Mouse (Mus musculus): ENCODE results near the gene Scn10a. TPM values are rescaled to one million over a fixed set of nuclear protein-coding genes. Genes with fewer than 3 reads are reported as not detected.

Scn10a gene
- polyA plus RNA-seq, 1 experiment from 2014 or later, result 0.02 TPM

DNA sequence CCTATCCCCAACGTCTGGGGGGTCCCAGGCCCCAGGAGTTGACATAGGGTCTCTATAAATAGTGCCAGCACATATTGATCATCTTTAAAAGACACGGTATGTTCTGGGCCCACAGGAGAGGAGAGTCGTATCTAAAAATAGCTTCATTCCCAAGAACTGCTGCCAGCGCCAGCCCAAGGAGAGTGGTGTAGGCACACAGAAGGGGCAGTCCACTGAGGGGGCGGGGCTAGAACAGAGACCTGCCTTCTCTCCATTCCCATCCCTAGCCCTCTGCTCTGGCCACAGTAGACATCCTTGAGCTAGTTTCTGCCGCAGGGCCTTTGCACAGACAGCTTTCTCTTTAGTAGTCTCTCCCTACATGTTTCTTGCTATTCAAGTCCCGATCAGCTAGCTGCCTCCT, 144.8 kb downstream of the Scn10a start:
- H3K36me3 ChIP-seq, result no peaks in the 10 kb centered on the region
- H3K9ac ChIP-seq, result no peak overlapping the region
- H3K4me1 ChIP-seq (replicated peaks), result peaks cover 10% of the 10 kb centered on the region
- no peak overlapping the region for H3K4me2 ChIP-seq
- 46% methylated on average over 7 of the region's 7 CpGs for WGBS (ENCODE audit: insufficient replicate concordance)
- no peak overlapping the region for H3K27ac ChIP-seq
- no peak overlapping the region for H3K4me3 ChIP-seq (replicated peaks)
- ATAC-seq (ENCODE audit: low read depth) (no peak), DNase-seq (no peak)
- H3K9me3 ChIP-seq (replicated peaks), result no peaks in the 10 kb centered on the region
- peaks cover 95% of the 10 kb centered on the region for H3K27me3 ChIP-seq

DNA sequence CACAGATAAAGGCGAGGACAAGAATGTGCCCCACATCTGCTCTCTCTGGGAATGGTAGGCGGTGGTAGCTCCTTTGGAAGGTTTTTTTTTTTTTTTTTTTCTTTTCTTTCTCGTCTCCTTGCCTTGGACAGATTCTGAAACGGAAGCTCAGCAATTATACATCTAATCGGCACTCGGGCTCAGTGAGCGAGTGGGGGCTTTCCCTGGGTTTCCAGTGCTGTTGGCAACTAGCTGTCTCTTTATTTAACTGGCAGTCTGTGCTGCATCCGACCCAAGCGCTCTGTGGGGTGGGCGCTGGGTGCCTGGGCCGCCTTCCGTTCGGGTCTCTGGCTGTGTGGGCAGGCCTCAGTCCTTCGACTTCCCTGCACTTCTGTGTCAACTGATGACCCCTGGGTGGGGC, 146.1 kb downstream of the Scn10a start:
- Histone ChIP-seq H3K4me3 (replicated peaks) (no peak overlapping the region), H3K27me3 (peaks cover 83% of the 10 kb centered on the region)
- 46% methylated on average over 14 of the region's 14 CpGs for whole genome bisulfite sequencing (ENCODE audit: insufficient replicate concordance)

DNA sequence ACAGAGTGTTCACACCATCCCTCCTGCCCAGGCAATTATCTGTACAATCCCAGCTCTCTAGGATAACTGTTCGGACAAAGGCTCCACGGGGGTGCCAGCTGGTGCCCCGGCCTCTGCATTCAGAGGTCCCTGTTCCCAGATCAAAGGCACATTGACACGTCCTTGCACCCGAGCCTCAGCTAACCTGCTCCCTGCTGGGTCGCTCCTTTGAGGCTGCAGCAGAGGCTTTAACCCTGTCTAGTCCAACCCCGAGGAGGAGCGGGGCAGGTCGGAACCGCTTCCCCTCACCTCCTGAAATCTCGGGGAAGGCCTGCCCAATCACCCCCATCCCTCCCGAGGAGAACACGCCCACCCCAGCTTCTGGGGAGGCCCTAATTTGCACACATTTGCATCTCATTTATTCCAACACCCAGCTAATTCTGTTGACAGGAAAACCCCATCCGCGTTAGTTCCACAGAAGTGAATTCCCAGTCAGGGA, 147.7 kb downstream of the Scn10a start:
- H3K9me3 ChIP-seq (replicated peaks), result no peaks in the 10 kb centered on the region
- H3K36me3 ChIP-seq, result no peaks in the 10 kb centered on the region
- H3K4me3 ChIP-seq (replicated peaks), result no peak overlapping the region
- ATAC-seq (ENCODE audit: low read depth), result no peak
- H3K9ac ChIP-seq, result no peak overlapping the region
- no peaks in the 10 kb centered on the region for H3K4me1 ChIP-seq (replicated peaks)
- H3K27ac ChIP-seq, result no peak overlapping the region
- 3% methylated on average over 15 of the region's 15 CpGs for WGBS (ENCODE audit: insufficient replicate concordance)
- no peak for DNase-seq
- H3K4me2 ChIP-seq, result no peak overlapping the region
- peaks cover 76% of the 10 kb centered on the region for H3K27me3 ChIP-seq

More for the DNA sequence above, 146.1 kb downstream of the Scn10a start:
- ATAC-seq (ENCODE audit: low read depth) (no peak), DNase-seq (no peak)
- H3K9me3 ChIP-seq (replicated peaks), result no peaks in the 10 kb centered on the region
- no peaks in the 10 kb centered on the region for H3K4me1 ChIP-seq (replicated peaks)
- no peaks in the 10 kb centered on the region for H3K36me3 ChIP-seq
- no peak overlapping the region for H3K27ac ChIP-seq
- H3K4me2 ChIP-seq, result no peak overlapping the region
- H3K9ac ChIP-seq, result no peak overlapping the region

DNA sequence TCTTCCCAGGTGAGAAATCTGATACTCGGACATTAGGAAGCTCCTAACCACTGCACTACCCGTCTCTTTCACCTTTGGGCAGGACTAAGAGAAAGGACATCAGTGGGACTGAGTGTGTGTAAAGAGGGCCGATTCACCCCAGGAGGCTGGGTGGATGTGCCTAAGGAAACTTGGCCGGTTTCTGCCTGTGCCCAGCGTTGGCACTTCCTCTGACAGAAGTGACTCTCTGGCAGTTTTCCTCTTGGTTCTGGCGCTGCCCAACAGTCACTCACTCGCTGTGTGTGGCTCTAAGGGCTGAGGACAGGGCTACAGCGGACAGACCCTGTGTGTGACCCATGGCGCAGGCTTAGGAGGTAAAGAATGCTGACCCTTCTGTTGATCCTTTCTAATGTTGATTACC, 148.5 kb downstream of the Scn10a start:
- no peaks in the 10 kb centered on the region for H3K9me3 ChIP-seq (replicated peaks)
- peaks cover 76% of the 10 kb centered on the region for H3K27me3 ChIP-seq
- H3K4me1 ChIP-seq (replicated peaks), result no peaks in the 10 kb centered on the region

DNA sequence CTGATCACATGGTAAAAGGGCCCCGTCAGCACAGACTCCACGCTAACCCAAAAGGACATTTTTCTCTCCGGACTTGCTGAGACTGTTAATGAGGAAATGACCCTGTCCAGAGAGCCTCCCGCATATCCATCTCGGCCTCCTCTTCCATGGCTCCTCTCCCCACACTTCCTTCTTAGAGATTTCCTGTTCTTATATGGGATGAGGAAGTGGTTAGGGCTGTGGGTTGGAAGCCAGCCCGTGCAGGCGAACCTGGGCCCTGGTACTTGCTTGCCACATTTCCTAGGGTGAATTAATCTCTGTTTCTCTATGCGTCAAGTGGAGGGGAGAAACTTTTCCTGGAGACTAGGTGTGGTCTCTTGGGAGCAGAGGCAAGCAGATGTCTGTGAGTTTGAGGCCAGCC, 150.4 kb downstream of the Scn10a start:
- ATAC-seq (ENCODE audit: low read depth) (no peak), DNase-seq (no peak)
- no peak overlapping the region for H3K9ac ChIP-seq
- H3K36me3 ChIP-seq, result no peaks in the 10 kb centered on the region
- no peaks in the 10 kb centered on the region for H3K9me3 ChIP-seq (replicated peaks)
- H3K4me2 ChIP-seq, result no peak overlapping the region
- no peak overlapping the region for H3K4me3 ChIP-seq (replicated peaks)
- H3K27me3 ChIP-seq, result peaks cover 69% of the 10 kb centered on the region
- 13% methylated on average over 8 of the region's 8 CpGs for WGBS (ENCODE audit: insufficient replicate concordance)
- no peak overlapping the region for H3K27ac ChIP-seq
- H3K4me1 ChIP-seq (replicated peaks), result no peaks in the 10 kb centered on the region

More for the DNA sequence above, 148.5 kb downstream of the Scn10a start:
- ATAC-seq (ENCODE audit: low read depth) (no peak), DNase-seq (no peak)
- Histone ChIP-seq H3K9ac (no peak overlapping the region), H3K27ac (no peak overlapping the region), H3K36me3 (no peaks in the 10 kb centered on the region), H3K4me2 (no peak overlapping the region), H3K4me3 (replicated peaks) (no peak overlapping the region)
- 15% methylated on average over 9 of the region's 9 CpGs for WGBS (ENCODE audit: insufficient replicate concordance)

DNA sequence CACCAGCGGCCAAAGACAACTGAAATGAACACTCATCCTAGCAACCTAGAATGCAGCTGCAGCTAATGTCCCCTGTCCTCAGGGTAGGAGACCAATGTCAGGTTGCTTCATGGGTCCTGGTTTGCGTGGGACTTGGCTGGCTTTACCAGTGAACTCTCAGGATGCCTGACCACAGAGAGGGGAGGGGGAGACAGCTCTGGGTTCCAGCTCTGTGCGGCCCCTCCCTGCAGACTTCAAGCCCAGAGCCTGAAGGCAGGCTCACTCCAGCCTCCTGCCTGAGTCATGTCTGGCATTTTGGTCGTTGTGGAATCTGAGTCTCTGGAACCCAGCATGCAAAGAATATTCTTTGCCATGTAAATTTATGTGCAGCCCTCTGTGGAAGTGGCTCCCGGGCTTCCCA, 151.3 kb downstream of the Scn10a start:
- WGBS (ENCODE audit: insufficient replicate concordance), result 59% methylated on average over 5 of the region's 5 CpGs
- H3K27me3 ChIP-seq, result peaks cover 60% of the 10 kb centered on the region
- no peak overlapping the region for H3K4me3 ChIP-seq (replicated peaks)
- DNase-seq (no peak), ATAC-seq (ENCODE audit: low read depth) (no peak)
- no peaks in the 10 kb centered on the region for H3K9me3 ChIP-seq (replicated peaks)
- H3K9ac ChIP-seq, result no peak overlapping the region
- no peaks in the 10 kb centered on the region for H3K4me1 ChIP-seq (replicated peaks)
- H3K27ac ChIP-seq, result no peak overlapping the region
- no peaks in the 10 kb centered on the region for H3K36me3 ChIP-seq
- no peak overlapping the region for H3K4me2 ChIP-seq

DNA sequence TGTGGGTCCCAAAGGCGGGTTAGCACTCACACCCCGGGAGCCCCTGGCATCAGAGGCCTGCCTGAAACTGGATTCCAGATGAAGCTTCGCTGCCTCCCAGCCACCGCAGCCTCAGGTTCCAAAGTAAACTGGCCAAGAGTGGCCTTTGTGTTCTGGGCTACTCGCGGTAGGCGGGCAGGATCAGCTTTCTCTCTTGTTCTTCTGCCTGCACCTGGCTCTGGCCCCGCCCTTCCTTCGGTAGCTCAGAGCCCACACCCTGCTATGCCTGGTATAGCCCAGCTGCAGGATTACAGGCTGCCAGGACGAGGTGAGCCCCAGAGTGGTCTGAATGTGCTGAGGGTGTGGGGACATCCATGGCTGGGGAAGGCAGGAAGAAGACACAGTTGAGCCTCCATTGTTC, 152.9 kb downstream of the Scn10a start:
- Histone ChIP-seq H3K27ac (no peak overlapping the region), H3K36me3 (no peaks in the 10 kb centered on the region), H3K4me3 (replicated peaks) (no peak overlapping the region), H3K9ac (no peak overlapping the region), H3K9me3 (replicated peaks) (no peaks in the 10 kb centered on the region), H3K4me1 (replicated peaks) (no peaks in the 10 kb centered on the region), H3K4me2 (no peak overlapping the region), H3K27me3 (peaks cover 44% of the 10 kb centered on the region)
- DNase-seq (no peak), ATAC-seq (ENCODE audit: low read depth) (no peak)
- 15% methylated on average over 10 of the region's 10 CpGs for WGBS (ENCODE audit: insufficient replicate concordance)

DNA sequence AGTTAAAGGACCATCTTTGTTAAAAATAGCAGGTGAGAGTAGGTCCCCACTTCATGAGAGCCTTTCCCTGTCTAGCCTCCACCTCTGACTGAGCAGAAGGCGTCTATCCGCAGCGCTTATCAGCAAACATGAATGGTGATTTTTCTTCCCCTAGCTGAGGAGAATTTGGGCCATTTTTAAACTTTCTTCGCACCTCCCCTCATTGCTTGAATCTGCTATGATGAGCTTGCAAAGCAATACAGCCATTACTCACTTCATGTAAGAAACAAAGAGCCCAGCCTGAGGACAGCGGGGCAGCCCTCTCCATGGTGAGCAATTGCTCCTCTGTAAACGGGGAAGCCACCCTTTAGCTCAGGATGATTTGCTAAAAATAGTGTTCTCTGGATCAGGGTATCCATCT, 154.3 kb downstream of the Scn10a start:
- Histone ChIP-seq H3K27me3 (peaks cover 30% of the 10 kb centered on the region), H3K27ac (no peak overlapping the region), H3K4me2 (no peak overlapping the region), H3K9me3 (replicated peaks) (no peaks in the 10 kb centered on the region), H3K9ac (no peak overlapping the region), H3K4me3 (replicated peaks) (no peak overlapping the region), H3K36me3 (no peaks in the 10 kb centered on the region), H3K4me1 (replicated peaks) (no peaks in the 10 kb centered on the region; the same call in 1 of the 2 replicates)
- DNase-seq, result no peak
- no peak for ATAC-seq (ENCODE audit: low read depth)
- WGBS (ENCODE audit: insufficient replicate concordance), result 68% methylated on average over 6 of the region's 6 CpGs

DNA sequence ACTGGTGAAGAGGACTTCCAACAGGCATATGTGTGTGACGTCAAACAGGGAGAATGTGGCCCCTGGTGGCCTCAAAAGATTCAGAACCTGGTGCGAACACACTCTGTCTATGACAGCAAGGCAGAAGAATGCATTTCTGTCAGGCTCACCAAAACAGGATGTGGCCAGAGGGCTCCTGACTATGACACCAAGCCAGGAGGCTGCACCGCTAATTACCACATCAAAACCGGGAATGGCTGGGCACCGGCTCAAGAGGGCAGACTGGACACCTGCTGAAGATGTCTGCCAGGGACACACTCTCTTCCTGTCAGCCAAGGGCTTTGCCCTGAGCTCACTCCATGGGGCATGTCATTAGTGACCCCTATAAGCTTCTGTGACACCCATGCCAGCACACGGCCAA, 155.5 kb downstream of the Scn10a start:
- WGBS (ENCODE audit: insufficient replicate concordance), result 33% methylated on average over 6 of the region's 6 CpGs
- peaks cover 28% of the 10 kb centered on the region for H3K27me3 ChIP-seq
- no peaks in the 10 kb centered on the region; the same call in 1 of the 2 replicates for H3K4me1 ChIP-seq (replicated peaks)
- H3K27ac ChIP-seq, result no peak overlapping the region
- H3K4me3 ChIP-seq (replicated peaks), result no peak overlapping the region
- H3K4me2 ChIP-seq, result no peak overlapping the region
- no peaks in the 10 kb centered on the region for H3K9me3 ChIP-seq (replicated peaks)
- DNase-seq (no peak), ATAC-seq (ENCODE audit: low read depth) (no peak)
- no peak overlapping the region for H3K9ac ChIP-seq
- no peaks in the 10 kb centered on the region for H3K36me3 ChIP-seq

DNA sequence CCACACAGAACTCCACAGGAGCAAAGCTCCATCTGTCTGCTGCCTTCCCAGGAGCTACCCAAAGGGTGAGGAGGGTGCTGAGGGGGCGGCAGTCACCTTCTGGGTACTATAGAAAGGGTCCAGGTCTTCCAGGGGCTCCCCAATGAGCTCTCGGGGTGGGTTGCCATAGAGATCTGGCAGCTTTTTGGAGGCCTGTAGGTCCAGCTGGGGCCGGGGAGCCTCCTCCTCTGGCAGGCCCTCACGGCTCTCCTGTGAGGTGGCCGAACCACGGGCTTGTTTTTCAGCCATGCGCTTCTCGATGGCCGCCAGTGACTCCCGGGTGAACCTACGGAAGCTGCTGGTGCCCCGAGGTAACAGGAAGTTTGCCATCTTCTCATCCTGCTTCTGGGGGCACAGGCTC, 156.9 kb downstream of the Scn10a start:
- Histone ChIP-seq H3K4me1 (replicated peaks) (no peaks in the 10 kb centered on the region; the same call in 1 of the 2 replicates), H3K27ac (no peak overlapping the region), H3K9me3 (replicated peaks) (no peaks in the 10 kb centered on the region), H3K4me3 (replicated peaks) (no peak overlapping the region), H3K36me3 (no peaks in the 10 kb centered on the region), H3K9ac (no peak overlapping the region), H3K4me2 (no peak overlapping the region), H3K27me3 (peaks cover 24% of the 10 kb centered on the region)
- WGBS (ENCODE audit: insufficient replicate concordance), result 65% methylated on average over 12 of the region's 12 CpGs
- DNase-seq (no peak), ATAC-seq (ENCODE audit: low read depth) (no peak)

DNA sequence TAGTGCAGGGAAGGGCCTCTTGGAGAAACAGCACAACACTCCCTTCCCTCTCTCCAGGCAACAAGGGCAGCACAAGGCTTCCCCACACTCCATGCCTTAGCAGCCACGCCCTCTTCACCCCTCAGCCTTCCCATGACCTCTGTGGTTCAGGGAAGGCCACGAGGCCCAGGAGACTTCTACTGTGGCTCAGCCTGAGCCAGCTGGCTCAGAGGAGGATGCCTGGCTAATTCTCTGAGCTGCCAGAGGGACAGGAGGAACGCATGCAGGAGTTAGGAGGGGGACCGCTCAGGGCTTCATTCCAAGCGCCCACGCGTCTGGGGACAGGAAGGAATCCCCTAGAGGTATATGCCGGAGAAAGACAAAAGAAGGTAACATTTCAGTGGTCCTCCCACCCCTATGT, 157.4 kb downstream of the Scn10a start:
- WGBS (ENCODE audit: insufficient replicate concordance), result 64% methylated on average over 8 of the region's 8 CpGs
- no peaks in the 10 kb centered on the region for H3K36me3 ChIP-seq
- H3K9ac ChIP-seq, result no peak overlapping the region
- H3K27me3 ChIP-seq, result peaks cover 21% of the 10 kb centered on the region
- H3K4me2 ChIP-seq, result no peak overlapping the region
- no peak for ATAC-seq (ENCODE audit: low read depth)
- H3K9me3 ChIP-seq (replicated peaks), result no peaks in the 10 kb centered on the region
- no peaks in the 10 kb centered on the region; the same call in 1 of the 2 replicates for H3K4me1 ChIP-seq (replicated peaks)
- H3K4me3 ChIP-seq (replicated peaks), result no peak overlapping the region
- DNase-seq, result no peak
- no peak overlapping the region for H3K27ac ChIP-seq

DNA sequence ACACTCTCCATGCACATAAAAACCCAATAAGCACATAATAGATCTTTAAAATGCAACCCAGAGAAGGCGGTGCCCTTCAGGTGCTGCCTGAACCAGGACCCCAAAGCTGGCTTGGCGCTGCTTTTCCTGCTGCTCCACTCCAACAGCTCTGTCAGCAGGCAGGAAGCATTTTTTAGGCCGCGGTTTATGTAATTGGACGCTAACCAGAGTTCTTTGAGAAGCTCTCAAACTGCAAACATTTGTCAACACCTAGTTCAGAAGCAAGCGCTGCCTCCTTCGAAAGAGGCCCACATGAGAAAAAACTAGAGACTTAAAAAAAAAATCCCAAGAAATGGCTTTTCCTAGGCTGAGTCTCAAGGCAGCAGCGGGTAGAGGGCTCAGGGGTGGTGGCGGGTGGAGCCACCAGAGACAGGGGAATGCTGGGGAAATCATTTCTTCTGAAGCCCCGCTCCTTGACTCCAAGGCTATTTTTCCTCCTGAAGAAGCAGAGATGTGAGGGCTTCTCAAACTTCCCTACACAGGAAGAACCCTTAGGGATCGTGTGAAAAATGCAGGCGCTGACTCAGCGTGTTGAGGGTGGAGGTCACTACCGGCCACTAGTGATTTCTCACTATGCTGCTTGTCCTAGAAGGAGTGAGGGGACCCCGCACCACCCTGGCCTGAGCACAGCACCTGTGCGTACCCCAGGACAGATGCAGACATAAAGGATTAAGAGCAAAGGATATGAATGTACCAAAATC, 159.4 kb downstream of the Scn10a start:
- Histone ChIP-seq H3K4me2 (no peak overlapping the region), H3K36me3 (no peaks in the 10 kb centered on the region), H3K9ac (no peak overlapping the region), H3K9me3 (replicated peaks) (no peaks in the 10 kb centered on the region), H3K4me1 (replicated peaks) (no peaks in the 10 kb centered on the region; the same call in 1 of the 2 replicates), H3K27me3 (peaks cover under 1% of the 10 kb centered on the region; the same call in 1 of the 2 replicates), H3K4me3 (replicated peaks) (no peak overlapping the region), H3K27ac (no peak overlapping the region)
- ATAC-seq (ENCODE audit: low read depth) (no peak), DNase-seq (no peak)
- WGBS (ENCODE audit: insufficient replicate concordance), result 59% methylated on average over 16 of the region's 16 CpGs

All from liver, embryonic 13.5 days (tissue).